Mouse (Mus musculus): ENCODE measurements around the gene Thoc6. TPM values are rescaled to one million over a fixed set of nuclear protein-coding genes. Genes with fewer than 3 reads are reported as not detected.

The Thoc6 gene
- polyA plus RNA-seq, 1 experiment, result 30.1 TPM

GRCm38 (mm10) chr17:23706212-23706611 is 32.5 kb upstream of the Thoc6 start:
- Histone ChIP-seq H3K27me3 (ENCODE audit: control insufficient read depth, insufficient read depth, insufficient read length) (peaks cover 21% of the 10 kb centered on the region), H3K4me2 (ENCODE audit: low read depth) (no peak overlapping the region), H3K79me2 (ENCODE audit: control insufficient read depth, insufficient read depth) (no peaks in the 10 kb centered on the region), H3ac (ENCODE audit: control insufficient read depth, insufficient read length) (no peak overlapping the region), H3K36me3 (ENCODE audit: control insufficient read depth, insufficient read depth) (no peaks in the 10 kb centered on the region), H3K4me3 (no peak overlapping the region)
- TF ChIP-seq MYOD1 (IDR thresholded peaks at IDR 0.05; ENCODE audit: control insufficient read depth in 1 of 3, insufficient read length in 2 of 3, low read depth in 2 of 3) (no peak), MAX (IDR thresholded peaks at IDR 0.05; ENCODE audit: low read depth) (no peak), CEBPB (IDR thresholded peaks at IDR 0.05; ENCODE audit: insufficient read depth, poor library complexity, severe bottlenecking) (no peak), POLR2A (IDR thresholded peaks at IDR 0.05; ENCODE audit: insufficient read length, low read depth) (no peak), TCF12 (IDR thresholded peaks at IDR 0.05; ENCODE audit: insufficient read depth, poor library complexity, severe bottlenecking) (no peak), MYOG (IDR thresholded peaks at IDR 0.05; ENCODE audit: control insufficient read depth in 1 of 3, insufficient read depth in 1 of 3, insufficient read length in 2 of 3, low read depth in 2 of 3) (no peak), POLR2AphosphoS2 (IDR thresholded peaks at IDR 0.05; ENCODE audit: insufficient read length, low read depth) (no peak), USF1 (IDR thresholded peaks at IDR 0.05; ENCODE audit: low read depth) (no peak), E2F4 (IDR thresholded peaks at IDR 0.05; ENCODE audit: insufficient read depth) (no peak), TCF3 (IDR thresholded peaks at IDR 0.05; ENCODE audit: insufficient read length, low read depth) (no peak), SRF (IDR thresholded peaks at IDR 0.05; ENCODE audit: control insufficient read depth, insufficient read length, low read depth) (no peak)

DNA sequence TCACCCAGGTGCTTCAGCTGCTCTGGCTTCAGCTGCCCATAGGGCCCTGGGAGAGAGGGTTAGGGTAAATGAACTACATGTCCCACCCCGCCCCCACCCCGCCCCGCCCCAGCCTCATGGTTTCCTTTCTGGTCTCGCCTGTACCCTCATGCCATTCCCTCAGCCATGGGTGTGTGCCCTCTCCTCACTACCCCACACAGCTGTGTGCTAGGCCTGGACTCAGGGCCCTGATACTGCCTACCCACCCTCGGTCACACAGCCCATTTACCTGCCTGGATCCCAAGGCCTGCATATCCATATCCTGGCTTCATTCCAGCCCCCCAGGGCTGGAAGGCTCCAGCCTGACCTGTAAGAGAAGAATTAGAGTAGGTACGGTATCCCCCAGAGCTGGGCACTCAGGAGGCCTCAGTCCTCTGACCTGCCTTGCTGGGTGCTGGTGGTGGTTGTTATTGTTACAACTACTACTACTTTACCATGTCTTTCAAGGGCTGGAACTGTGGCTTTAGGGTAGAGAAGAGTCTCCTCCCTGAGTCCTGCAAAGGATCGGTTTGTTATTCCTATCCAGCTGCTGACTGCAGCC is 31.9 kb upstream of the Thoc6 start:
- no peak overlapping the region for H3K4me2 ChIP-seq (ENCODE audit: low read depth)
- peaks cover 21% of the 10 kb centered on the region for H3K27me3 ChIP-seq (ENCODE audit: control insufficient read depth, insufficient read depth, insufficient read length)
- no peak overlapping the region for H3K4me3 ChIP-seq
- no peaks in the 10 kb centered on the region for H3K36me3 ChIP-seq (ENCODE audit: control insufficient read depth, insufficient read depth)
- TF ChIP-seq MAX (IDR thresholded peaks at IDR 0.05; ENCODE audit: low read depth), result no peak
- TF ChIP-seq MYOD1 (IDR thresholded peaks at IDR 0.05; ENCODE audit: control insufficient read depth in 1 of 3, insufficient read length in 2 of 3, low read depth in 2 of 3), result peak in 1 of 3 experiments; percentile 13
- peak in 1 of 3 experiments; percentile 36 for TF ChIP-seq MYOG (IDR thresholded peaks at IDR 0.05; ENCODE audit: control insufficient read depth in 1 of 3, insufficient read depth in 1 of 3, insufficient read length in 2 of 3, low read depth in 2 of 3)
- TF ChIP-seq TCF3 (IDR thresholded peaks at IDR 0.05; ENCODE audit: insufficient read length, low read depth), result no peak
- no peak overlapping the region for H3ac ChIP-seq (ENCODE audit: control insufficient read depth, insufficient read length)
- H3K79me2 ChIP-seq (ENCODE audit: control insufficient read depth, insufficient read depth), result no peaks in the 10 kb centered on the region

DNA sequence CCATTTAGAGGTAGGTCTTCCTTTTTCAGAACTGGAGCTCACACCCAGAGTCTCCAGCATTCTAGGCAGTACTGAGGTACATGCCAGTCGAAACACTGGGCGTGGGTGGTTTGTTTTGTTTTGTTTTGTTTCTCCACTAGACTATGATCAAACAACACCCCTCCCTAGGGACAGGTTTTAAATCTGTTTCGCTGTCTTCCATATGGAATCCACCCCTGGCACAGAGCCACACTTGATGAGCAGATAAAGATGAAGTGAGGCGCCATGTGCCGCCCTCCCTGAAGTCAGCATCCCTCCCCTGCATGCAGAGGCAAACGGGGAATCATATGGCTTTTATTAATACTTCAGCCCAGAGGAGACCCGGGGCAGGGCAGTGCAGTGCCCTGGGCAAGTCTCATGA is 31.1 kb upstream of the Thoc6 start:
- H3K27me3 ChIP-seq (ENCODE audit: control insufficient read depth, insufficient read depth, insufficient read length), result peaks cover 12% of the 10 kb centered on the region
- no peak overlapping the region for H3ac ChIP-seq (ENCODE audit: control insufficient read depth, insufficient read length)

GRCm38 (mm10) chr17:23703301-23703700 is 29.6 kb upstream of the Thoc6 start:
- TF ChIP-seq E2F4 (IDR thresholded peaks at IDR 0.05; ENCODE audit: insufficient read depth), result no peak
- no peak for TF ChIP-seq MYOD1 (IDR thresholded peaks at IDR 0.05; ENCODE audit: control insufficient read depth in 1 of 3, insufficient read length in 2 of 3, low read depth in 2 of 3)
- TF ChIP-seq USF1 (IDR thresholded peaks at IDR 0.05; ENCODE audit: low read depth), result no peak
- no peak for TF ChIP-seq TCF3 (IDR thresholded peaks at IDR 0.05; ENCODE audit: insufficient read length, low read depth)
- peaks cover 11% of the 10 kb centered on the region for H3K27me3 ChIP-seq (ENCODE audit: control insufficient read depth, insufficient read depth, insufficient read length)
- no peak overlapping the region for H3K4me2 ChIP-seq (ENCODE audit: low read depth)
- H3K4me3 ChIP-seq, result no peak overlapping the region
- H3ac ChIP-seq (ENCODE audit: control insufficient read depth, insufficient read length), result no peak overlapping the region
- H3K36me3 ChIP-seq (ENCODE audit: control insufficient read depth, insufficient read depth), result no peaks in the 10 kb centered on the region
- no peaks in the 10 kb centered on the region for H3K79me2 ChIP-seq (ENCODE audit: control insufficient read depth, insufficient read depth)

More for the DNA sequence above, 31.1 kb upstream of the Thoc6 start:
- H3K4me2 ChIP-seq (ENCODE audit: low read depth), result peak overlapping the region; percentile 38
- no peaks in the 10 kb centered on the region for H3K79me2 ChIP-seq (ENCODE audit: control insufficient read depth, insufficient read depth)
- no peaks in the 10 kb centered on the region for H3K36me3 ChIP-seq (ENCODE audit: control insufficient read depth, insufficient read depth)
- TF ChIP-seq SRF (IDR thresholded peaks at IDR 0.05; ENCODE audit: control insufficient read depth, insufficient read length, low read depth) (no peak), MYOD1 (IDR thresholded peaks at IDR 0.05; ENCODE audit: control insufficient read depth in 1 of 3, insufficient read length in 2 of 3, low read depth in 2 of 3) (no peak), POLR2AphosphoS2 (IDR thresholded peaks at IDR 0.05; ENCODE audit: insufficient read length, low read depth) (no peak), POLR2A (IDR thresholded peaks at IDR 0.05; ENCODE audit: insufficient read length, low read depth) (no peak), MYOG (IDR thresholded peaks at IDR 0.05; ENCODE audit: control insufficient read depth in 1 of 3, insufficient read depth in 1 of 3, insufficient read length in 2 of 3, low read depth in 2 of 3) (no peak), REST (IDR thresholded peaks at IDR 0.05; ENCODE audit: insufficient read depth, insufficient read length) (no peak), USF1 (IDR thresholded peaks at IDR 0.05; ENCODE audit: low read depth) (no peak), TCF3 (IDR thresholded peaks at IDR 0.05; ENCODE audit: insufficient read length, low read depth) (no peak)
- no peak overlapping the region for H3K4me3 ChIP-seq

GRCm38 (mm10) chr17:23700079-23700478 is 26.4 kb upstream of the Thoc6 start:
- Histone ChIP-seq H3K4me3 (no peak overlapping the region), H3K36me3 (ENCODE audit: control insufficient read depth, insufficient read depth) (no peaks in the 10 kb centered on the region), H3K27me3 (ENCODE audit: control insufficient read depth, insufficient read depth, insufficient read length) (no peaks in the 10 kb centered on the region), H3ac (ENCODE audit: control insufficient read depth, insufficient read length) (peak overlapping the region; percentile 73), H3K4me2 (ENCODE audit: low read depth) (peak overlapping the region; percentile 36), H3K79me2 (ENCODE audit: control insufficient read depth, insufficient read depth) (no peaks in the 10 kb centered on the region)
- TF ChIP-seq POLR2AphosphoS2 (IDR thresholded peaks at IDR 0.05; ENCODE audit: insufficient read length, low read depth), result peak; percentile 79
- TF ChIP-seq CEBPB (IDR thresholded peaks at IDR 0.05; ENCODE audit: insufficient read depth, poor library complexity, severe bottlenecking), result no peak
- TF ChIP-seq MYOD1 (IDR thresholded peaks at IDR 0.05; ENCODE audit: control insufficient read depth in 1 of 3, insufficient read length in 2 of 3, low read depth in 2 of 3), result peak in 1 of 3 experiments; percentile 1
- no peak for TF ChIP-seq TCF12 (IDR thresholded peaks at IDR 0.05; ENCODE audit: insufficient read depth, poor library complexity, severe bottlenecking)
- peak in 1 of 3 experiments; percentile 31 for TF ChIP-seq MYOG (IDR thresholded peaks at IDR 0.05; ENCODE audit: control insufficient read depth in 1 of 3, insufficient read depth in 1 of 3, insufficient read length in 2 of 3, low read depth in 2 of 3)
- TF ChIP-seq E2F4 (IDR thresholded peaks at IDR 0.05; ENCODE audit: insufficient read depth), result no peak
- no peak for TF ChIP-seq MAX (IDR thresholded peaks at IDR 0.05; ENCODE audit: low read depth)
- TF ChIP-seq REST (IDR thresholded peaks at IDR 0.05; ENCODE audit: insufficient read depth, insufficient read length), result no peak
- no peak for TF ChIP-seq TCF3 (IDR thresholded peaks at IDR 0.05; ENCODE audit: insufficient read length, low read depth)
- TF ChIP-seq SRF (IDR thresholded peaks at IDR 0.05; ENCODE audit: control insufficient read depth, insufficient read length, low read depth), result no peak
- peak; percentile 87 for TF ChIP-seq POLR2A (IDR thresholded peaks at IDR 0.05; ENCODE audit: insufficient read length, low read depth)
- TF ChIP-seq USF1 (IDR thresholded peaks at IDR 0.05; ENCODE audit: low read depth), result no peak
